Mouse (Mus musculus): ENCODE measurements around the gene Wdr60. TPM values are rescaled to one million over a fixed set of nuclear protein-coding genes. Genes with fewer than 3 reads are reported as not detected.

Gene Wdr60
- total and polyA plus RNA-seq, 2 experiments from 2014 or later: 14.5 to 16.4 TPM

DNA sequence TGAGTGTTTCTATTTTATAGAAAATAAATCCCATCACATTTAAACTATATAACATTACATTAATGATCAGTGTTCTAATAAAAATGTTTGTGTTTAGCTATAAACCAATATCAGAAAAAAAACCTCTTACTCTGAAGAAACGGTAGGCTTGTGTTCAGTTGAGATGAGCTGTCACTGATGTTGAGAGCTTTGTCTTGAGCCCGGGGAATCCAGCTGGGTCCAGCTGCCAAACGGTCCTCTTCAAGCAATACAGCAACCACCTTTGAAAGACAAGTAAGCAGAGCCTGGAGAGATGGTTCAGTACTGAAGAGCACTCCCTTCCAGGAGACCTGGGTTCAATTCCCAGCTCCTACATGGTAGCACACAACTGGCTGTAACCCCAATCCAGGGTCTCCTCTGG lies 33.4 kb downstream of the Wdr60 start:
- Histone ChIP-seq H3K4me1 (ENCODE audit: insufficient read depth) (no peaks in the 10 kb centered on the region), H3K36me3 (ENCODE audit: insufficient read depth) (peaks cover 14% of the 10 kb centered on the region), H3K9ac (no peak overlapping the region), H3K27me3 (ENCODE audit: insufficient read depth, low read length) (no peaks in the 10 kb centered on the region), H3K9me3 (ENCODE audit: low read length) (no peaks in the 10 kb centered on the region), H3K27ac (ENCODE audit: low read depth, low read length) (no peak overlapping the region), H3K4me2 (ENCODE audit: low read depth) (no peak overlapping the region), H3K4me3 (ENCODE audit: low read depth, low read length) (no peak overlapping the region)
- ATAC-seq (no peak), DNase-seq (no peak)
- no peak for TF ChIP-seq CTCF (IDR thresholded peaks at IDR 0.05; ENCODE audit: low read depth)
- 80% methylated on average over 3 of the region's 3 CpGs for WGBS

- DNase-seq (no peak), ATAC-seq (no peak)
- WGBS: 94% methylated on average over 10 of the region's 10 CpGs
- H3K4me1 ChIP-seq (ENCODE audit: insufficient read depth): no peaks in the 10 kb centered on the region
- no peaks in the 10 kb centered on the region for H3K27me3 ChIP-seq (ENCODE audit: insufficient read depth, low read length)
- no peak for TF ChIP-seq CTCF (IDR thresholded peaks at IDR 0.05; ENCODE audit: low read depth)
- no peak overlapping the region for H3K4me2 ChIP-seq (ENCODE audit: low read depth)
- no peak overlapping the region for H3K27ac ChIP-seq (ENCODE audit: low read depth, low read length)
- peaks cover 23% of the 10 kb centered on the region for H3K36me3 ChIP-seq (ENCODE audit: insufficient read depth)
- no peak overlapping the region for H3K4me3 ChIP-seq (ENCODE audit: low read depth, low read length)
- H3K9ac ChIP-seq: no peak overlapping the region
- H3K9me3 ChIP-seq (ENCODE audit: low read length): no peaks in the 10 kb centered on the region
Measured at GRCm38 (mm10) chr12:116226289-116227057, 36.3 kb downstream of the Wdr60 start.

- H3K9ac ChIP-seq: no peak overlapping the region
- no peak overlapping the region for H3K27ac ChIP-seq (ENCODE audit: low read depth, low read length)
- TF ChIP-seq CTCF (IDR thresholded peaks at IDR 0.05; ENCODE audit: low read depth): no peak
- no peaks in the 10 kb centered on the region for H3K4me1 ChIP-seq (ENCODE audit: insufficient read depth)
- no peak overlapping the region for H3K4me3 ChIP-seq (ENCODE audit: low read depth, low read length)
- peaks cover 22% of the 10 kb centered on the region for H3K36me3 ChIP-seq (ENCODE audit: insufficient read depth)
- WGBS: 97% methylated on average over 2 of the region's 2 CpGs
- H3K9me3 ChIP-seq (ENCODE audit: low read length): no peaks in the 10 kb centered on the region
- DNase-seq: no peak
- no peak overlapping the region for H3K4me2 ChIP-seq (ENCODE audit: low read depth)
- ATAC-seq: no peak
- no peaks in the 10 kb centered on the region for H3K27me3 ChIP-seq (ENCODE audit: insufficient read depth, low read length)
Measured at GRCm38 (mm10) chr12:116223107-116223506, 39.7 kb downstream of the Wdr60 start.

- Histone ChIP-seq H3K4me3 (ENCODE audit: low read depth, low read length) (no peak overlapping the region), H3K36me3 (ENCODE audit: insufficient read depth) (peaks cover 30% of the 10 kb centered on the region), H3K9me3 (ENCODE audit: low read length) (no peaks in the 10 kb centered on the region), H3K27ac (ENCODE audit: low read depth, low read length) (no peak overlapping the region), H3K4me1 (ENCODE audit: insufficient read depth) (no peaks in the 10 kb centered on the region), H3K27me3 (ENCODE audit: insufficient read depth, low read length) (no peaks in the 10 kb centered on the region), H3K9ac (no peak overlapping the region), H3K4me2 (ENCODE audit: low read depth) (no peak overlapping the region)
- no peak for ATAC-seq
- 94% methylated on average over 8 of the region's 8 CpGs for WGBS
- TF ChIP-seq CTCF (IDR thresholded peaks at IDR 0.05; ENCODE audit: low read depth): no peak
- no peak for DNase-seq
Measured at GRCm38 (mm10) chr12:116207486-116207885, 55.3 kb downstream of the Wdr60 start.

DNA sequence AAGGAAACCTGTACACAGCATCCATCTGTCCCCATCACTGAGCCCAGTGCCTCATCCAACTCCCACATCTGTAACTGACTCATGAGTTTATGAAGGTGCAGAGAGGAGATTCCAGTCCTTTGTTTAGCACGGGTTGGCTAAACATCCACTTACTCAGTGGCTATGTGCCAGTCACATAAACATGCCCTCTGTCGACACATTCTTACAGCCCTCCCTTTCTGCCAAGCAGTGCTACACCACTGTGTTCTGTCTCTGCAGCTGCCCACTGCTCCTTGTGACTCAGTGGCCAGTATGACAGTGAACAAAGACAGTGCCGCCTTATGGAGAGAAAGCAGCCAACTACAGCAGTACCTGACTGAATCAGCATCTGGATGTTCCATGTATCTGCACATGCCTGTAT lies 57.1 kb downstream of the Wdr60 start:
- ATAC-seq (no peak), DNase-seq (no peak)
- WGBS: 65% methylated on average over 3 of the region's 3 CpGs
- Histone ChIP-seq H3K9ac (no peak overlapping the region), H3K4me3 (ENCODE audit: low read depth, low read length) (no peak overlapping the region), H3K9me3 (ENCODE audit: low read length) (no peaks in the 10 kb centered on the region), H3K36me3 (ENCODE audit: insufficient read depth) (peaks cover 20% of the 10 kb centered on the region), H3K4me1 (ENCODE audit: insufficient read depth) (no peaks in the 10 kb centered on the region), H3K4me2 (ENCODE audit: low read depth) (no peak overlapping the region), H3K27me3 (ENCODE audit: insufficient read depth, low read length) (no peaks in the 10 kb centered on the region), H3K27ac (ENCODE audit: low read depth, low read length) (no peak overlapping the region)
- TF ChIP-seq CTCF (IDR thresholded peaks at IDR 0.05; ENCODE audit: low read depth): no peak

- Histone ChIP-seq H3K27me3 (ENCODE audit: insufficient read depth, low read length) (no peaks in the 10 kb centered on the region), H3K4me3 (ENCODE audit: low read depth, low read length) (no peak overlapping the region), H3K27ac (ENCODE audit: low read depth, low read length) (no peak overlapping the region), H3K36me3 (ENCODE audit: insufficient read depth) (peaks cover 5% of the 10 kb centered on the region; the same call in 1 of the 2 replicates), H3K9me3 (ENCODE audit: low read length) (no peaks in the 10 kb centered on the region), H3K4me2 (ENCODE audit: low read depth) (no peak overlapping the region), H3K9ac (no peak overlapping the region), H3K4me1 (ENCODE audit: insufficient read depth) (no peaks in the 10 kb centered on the region)
- TF ChIP-seq CTCF (IDR thresholded peaks at IDR 0.05; ENCODE audit: low read depth): peak; percentile 95
- DNase-seq (peak; percentile 74), ATAC-seq (peak; percentile 87)
- 31% methylated on average over 9 of the region's 9 CpGs for WGBS
Measured at GRCm38 (mm10) chr12:116202176-116202981, 60.4 kb downstream of the Wdr60 start.

DNA sequence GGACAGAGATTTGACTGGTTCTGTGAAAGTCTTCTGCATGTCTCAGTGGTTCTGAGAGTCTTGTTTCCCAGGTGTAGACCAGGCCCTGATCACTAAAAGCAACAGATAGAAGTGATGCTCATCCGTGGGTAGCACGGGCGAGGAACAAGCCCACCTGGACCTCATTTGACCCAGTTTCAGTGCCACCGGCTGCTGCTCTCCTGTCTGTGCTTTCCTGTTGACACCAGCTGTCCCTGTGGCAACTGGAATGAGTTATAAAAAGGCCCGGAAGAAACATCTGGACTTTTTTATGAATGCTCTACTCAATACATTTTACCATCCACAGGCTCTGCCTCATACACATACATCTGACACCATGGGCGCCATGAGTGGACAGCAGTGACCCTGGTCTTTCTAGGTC lies 64.0 kb downstream of the Wdr60 start:
- H3K4me1 ChIP-seq (ENCODE audit: insufficient read depth): no peaks in the 10 kb centered on the region
- H3K27me3 ChIP-seq (ENCODE audit: insufficient read depth, low read length): no peaks in the 10 kb centered on the region
- no peak for DNase-seq
- H3K4me2 ChIP-seq (ENCODE audit: low read depth): no peak overlapping the region
- no peak overlapping the region for H3K4me3 ChIP-seq (ENCODE audit: low read depth, low read length)
- no peak overlapping the region for H3K9ac ChIP-seq
- 94% methylated on average over 6 of the region's 6 CpGs for WGBS
- no peak for TF ChIP-seq CTCF (IDR thresholded peaks at IDR 0.05; ENCODE audit: low read depth)
- H3K27ac ChIP-seq (ENCODE audit: low read depth, low read length): no peak overlapping the region
- no peaks in the 10 kb centered on the region for H3K36me3 ChIP-seq (ENCODE audit: insufficient read depth)
- no peaks in the 10 kb centered on the region for H3K9me3 ChIP-seq (ENCODE audit: low read length)
- ATAC-seq: no peak

All from forebrain, postnatal 0 days (tissue).